Mouse (Mus musculus) stomach, postnatal 0 days (tissue): ENCODE measurements around the gene Lhx4.

Experiments
- CTCF ChIP-seq: IDR thresholded peaks from 2 replicates; pipeline ENCODE4 v1.5.1; 2016; ENCODE audit warnings: antibody characterized with exemption, low read depth, mild to moderate bottlenecking, moderate library complexity
- EP300 ChIP-seq: optimal IDR thresholded peaks from 2 replicates; pipeline ENCODE3; 2016; ENCODE audit warnings: antibody characterized with exemption

GRCm38 (mm10) chr1:155704182-155704581 lies 47.3 kb downstream of the Lhx4 start:
- TF ChIP-seq EP300, result no peak
- TF ChIP-seq CTCF, result no peak
